Mouse (Mus musculus) olfactory bulb, adult 2 months (tissue): ENCODE results near the gene Vmn1r55.

ENCODE experiments used
- CTCF ChIP-seq: fragments of 200-500 bp; IDR thresholded peaks from 2 replicates; pipeline ENCODE4 v1.5.1; 2012; ENCODE audit warnings: low read depth, mild to moderate bottlenecking, low read length, moderate library complexity; ENCODE audit not compliant: insufficient read depth
- POLR2A ChIP-seq: fragments of 200-500 bp; IDR thresholded peaks from 2 replicates; pipeline ENCODE4 v1.6.1; 2012; ENCODE audit warnings: mild to moderate bottlenecking, low read depth, low read length, moderate library complexity; ENCODE audit not compliant: insufficient read depth

DNA sequence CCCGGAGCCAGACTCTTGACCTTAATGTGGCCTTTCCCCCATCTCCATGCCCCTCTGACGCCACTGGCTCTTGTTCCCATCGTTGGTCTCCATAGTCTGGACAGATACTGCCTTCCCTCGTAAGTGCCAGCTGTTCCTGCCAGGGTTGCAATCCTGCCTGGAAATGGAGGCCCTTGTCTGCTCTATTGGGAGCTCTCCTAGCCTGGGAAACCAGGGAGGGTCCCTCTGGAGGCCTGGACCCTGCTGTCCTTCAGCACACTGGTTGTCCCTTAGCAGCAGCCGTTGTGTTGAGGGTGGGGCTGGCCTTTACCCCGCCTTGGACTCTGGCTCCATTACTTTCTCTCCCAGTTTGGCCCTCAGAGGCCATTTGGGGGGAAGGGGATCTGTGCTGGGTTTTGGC is 57.1 kb downstream of the Vmn1r55 start:
- TF ChIP-seq CTCF (no peak), POLR2A (no peak)
